Mouse (Mus musculus): Measurements from ENCODE around the gene Slc7a7. TPM values are rescaled to one million over a fixed set of nuclear protein-coding genes. Genes with fewer than 3 reads are reported as not detected.

Slc7a7 gene
- 0.21 and 0.33 TPM in 2 replicates for polyA plus RNA-seq (2012)

- no peak for TF ChIP-seq GATA1 (IDR thresholded peaks at IDR 0.05; ENCODE audit: low read length)
Measured at GRCm38 (mm10) chr14:54417623-54418081, at the start of gene Slc7a7. Gene Slc7a7 (minus strand): TSS chr14:54417780.

GRCm38 (mm10) chr14:54464293-54465005, 46.9 kb upstream of the Slc7a7 start:
- TF ChIP-seq GATA1 (IDR thresholded peaks at IDR 0.05; ENCODE audit: low read length): no peak

DNA sequence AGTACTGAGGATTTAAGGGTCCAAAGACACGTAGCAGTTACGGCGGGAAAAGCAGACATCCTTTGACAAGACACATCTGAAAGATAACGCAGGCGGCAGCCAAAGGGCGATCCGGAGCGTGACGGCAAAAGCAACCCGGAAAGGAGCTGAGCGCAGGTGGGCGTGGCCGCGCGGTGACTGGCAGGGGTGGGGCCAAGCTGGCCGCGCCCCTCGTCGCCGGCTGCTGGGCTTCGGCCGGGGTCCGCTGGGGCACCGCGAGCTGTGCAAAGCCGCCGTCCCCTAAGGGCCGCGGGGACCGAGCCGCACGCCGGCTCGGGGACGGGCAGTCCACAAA, 46.3 kb upstream of the Slc7a7 start, which contains the start of gene Lrp10:
Gene Lrp10, plus strand, starts transcription at position 179 of the 334 bp plus-strand sequence.
- no peak for TF ChIP-seq GATA1 (IDR thresholded peaks at IDR 0.05; ENCODE audit: low read length)

GRCm38 (mm10) chr14:54463108-54463958, 45.8 kb upstream of the Slc7a7 start:
- TF ChIP-seq GATA1 (IDR thresholded peaks at IDR 0.05; ENCODE audit: low read length): no peak

DNA sequence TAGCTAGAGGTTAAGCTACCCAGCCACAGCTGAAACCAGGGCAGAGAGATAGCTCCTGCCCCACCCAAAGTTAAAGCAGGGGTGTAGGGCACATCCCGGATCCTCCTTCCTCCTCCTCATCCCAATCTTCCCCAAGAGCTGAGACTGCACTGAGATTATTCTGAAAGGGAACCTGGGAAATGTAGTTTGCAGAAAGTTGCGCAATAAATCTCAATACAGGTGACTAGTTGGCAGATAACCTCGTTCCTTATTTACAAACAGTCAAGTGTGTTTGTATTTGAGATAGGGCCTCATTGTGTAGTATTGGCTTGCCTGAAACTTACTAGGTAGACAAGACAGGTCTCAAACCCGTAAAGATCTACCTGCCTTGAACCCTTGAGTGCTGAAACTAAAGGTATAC, 44.6 kb upstream of the Slc7a7 start:
- no peak for TF ChIP-seq GATA1 (IDR thresholded peaks at IDR 0.05; ENCODE audit: low read length)

DNA sequence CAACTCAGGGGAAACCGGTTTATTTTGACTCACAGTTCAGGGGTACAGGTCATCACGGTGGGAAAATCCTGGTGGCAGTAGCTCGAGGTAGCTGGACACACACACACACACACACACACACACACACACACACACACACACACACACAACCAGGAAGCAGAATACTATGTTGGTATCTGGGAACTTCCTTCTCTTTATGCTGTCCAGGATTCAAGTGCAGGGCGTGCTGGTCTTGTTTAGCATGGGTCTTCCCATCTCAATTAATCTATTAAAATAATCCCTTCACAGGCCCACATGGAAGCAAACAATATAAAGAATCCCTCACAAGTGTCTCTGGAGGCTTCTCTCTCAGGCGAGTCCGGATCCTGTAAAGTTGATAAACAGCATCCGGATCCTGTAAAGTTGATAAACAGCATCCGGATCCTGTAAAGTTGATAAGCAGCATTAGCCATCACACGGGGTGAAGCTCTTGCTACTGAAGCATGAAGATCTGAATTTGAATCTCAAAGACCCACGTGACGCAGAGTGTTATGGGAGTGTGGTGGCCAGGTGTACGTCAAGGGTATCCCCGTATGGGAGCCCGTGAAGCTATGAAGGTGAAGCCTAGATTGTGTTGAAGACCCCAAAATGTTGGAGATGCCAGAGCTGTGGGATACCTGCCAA, 40.5 kb upstream of the Slc7a7 start:
- TF ChIP-seq GATA1 (IDR thresholded peaks at IDR 0.05; ENCODE audit: low read length): peak; percentile 53

DNA sequence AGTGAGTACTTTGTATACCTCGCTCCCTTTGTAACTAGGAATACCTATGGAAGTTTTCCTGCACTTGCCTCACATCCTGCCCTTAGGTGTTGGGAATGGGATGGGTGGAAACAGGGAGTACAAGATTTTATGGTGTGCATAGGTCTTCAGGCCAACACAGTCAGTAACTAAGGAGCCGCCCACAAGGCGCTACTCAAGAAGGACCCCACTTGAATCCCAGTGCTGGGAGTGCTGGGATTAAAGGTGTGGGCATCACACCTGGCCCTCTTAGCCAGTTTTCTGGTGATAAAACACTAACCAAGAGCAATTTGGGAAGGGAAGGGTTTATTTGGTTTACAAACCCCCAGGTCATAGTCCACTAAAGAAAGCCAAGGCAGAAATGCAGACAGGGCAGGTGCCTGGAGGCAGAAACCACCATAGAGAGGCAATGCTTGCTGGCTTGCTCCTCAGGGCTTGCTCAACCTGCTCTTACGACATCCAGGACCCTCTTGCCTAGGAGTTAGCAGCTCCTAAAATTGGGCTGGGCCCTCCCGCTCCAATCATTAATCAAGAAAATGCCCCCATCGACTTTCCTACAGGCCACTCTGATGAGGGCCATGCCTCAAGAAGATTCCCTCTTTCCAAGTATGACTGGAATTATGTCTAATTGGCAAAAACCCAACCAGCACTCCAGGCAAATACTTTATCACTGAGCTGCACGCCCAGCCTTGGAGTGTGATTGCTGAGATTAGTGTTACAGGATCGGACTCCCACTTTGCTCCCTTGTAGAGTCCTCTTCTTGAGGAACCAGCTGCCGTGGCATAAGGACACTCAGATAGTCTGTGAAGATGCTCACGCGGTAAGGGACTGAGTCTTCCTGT, 37.3 kb upstream of the Slc7a7 start:
- no peak for TF ChIP-seq GATA1 (IDR thresholded peaks at IDR 0.05; ENCODE audit: low read length)

GRCm38 (mm10) chr14:54453566-54453965, 36.0 kb upstream of the Slc7a7 start:
- no peak for TF ChIP-seq GATA1 (IDR thresholded peaks at IDR 0.05; ENCODE audit: low read length)

DNA sequence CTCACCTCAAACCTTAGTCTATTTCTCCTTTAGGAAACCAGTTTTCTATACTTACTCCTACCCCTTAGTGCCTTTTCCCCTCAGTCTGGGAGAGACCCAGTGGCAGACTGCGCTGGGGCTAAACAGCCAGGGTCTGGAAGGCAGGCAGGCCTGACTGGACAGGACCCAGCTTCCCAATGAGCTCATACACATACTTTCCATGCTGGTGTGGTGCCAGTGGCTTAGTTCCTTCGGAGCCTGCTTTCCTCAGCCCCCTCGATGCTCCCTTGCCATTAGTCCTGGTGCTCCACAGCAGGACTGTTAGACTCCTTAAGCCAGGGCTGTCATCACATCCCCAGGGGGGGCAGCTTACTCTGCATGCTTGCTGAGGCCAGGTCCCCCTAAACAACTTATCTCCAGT, 27.9 kb upstream of the Slc7a7 start:
- no peak for TF ChIP-seq GATA1 (IDR thresholded peaks at IDR 0.05; ENCODE audit: low read length)

GRCm38 (mm10) chr14:54443712-54444618, 26.4 kb upstream of the Slc7a7 start:
- TF ChIP-seq GATA1 (IDR thresholded peaks at IDR 0.05; ENCODE audit: low read length): no peak

- TF ChIP-seq GATA1 (IDR thresholded peaks at IDR 0.05; ENCODE audit: low read length): no peak
Measured at GRCm38 (mm10) chr14:54443196-54443595, 25.6 kb upstream of the Slc7a7 start.

DNA sequence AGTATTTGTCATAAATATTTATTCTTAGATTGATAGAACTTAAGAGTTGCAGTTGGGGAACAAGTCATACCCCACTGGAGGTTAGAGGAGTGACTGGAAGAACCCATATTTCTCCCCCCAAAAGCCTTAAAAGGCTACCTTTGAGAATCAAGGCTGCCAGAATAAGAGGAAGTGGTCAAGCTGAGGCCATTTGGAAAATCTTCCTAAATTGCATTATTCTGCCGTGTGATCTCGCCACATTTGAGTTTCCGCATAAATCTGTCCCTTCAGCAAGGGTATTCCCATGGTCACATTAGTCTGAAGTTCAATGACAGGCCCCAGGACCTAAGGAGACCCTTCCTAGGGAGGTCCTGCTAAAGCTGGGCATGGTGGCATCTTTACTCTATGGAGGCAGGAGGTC, 25.0 kb upstream of the Slc7a7 start:
- TF ChIP-seq GATA1 (IDR thresholded peaks at IDR 0.05; ENCODE audit: low read length): no peak

DNA sequence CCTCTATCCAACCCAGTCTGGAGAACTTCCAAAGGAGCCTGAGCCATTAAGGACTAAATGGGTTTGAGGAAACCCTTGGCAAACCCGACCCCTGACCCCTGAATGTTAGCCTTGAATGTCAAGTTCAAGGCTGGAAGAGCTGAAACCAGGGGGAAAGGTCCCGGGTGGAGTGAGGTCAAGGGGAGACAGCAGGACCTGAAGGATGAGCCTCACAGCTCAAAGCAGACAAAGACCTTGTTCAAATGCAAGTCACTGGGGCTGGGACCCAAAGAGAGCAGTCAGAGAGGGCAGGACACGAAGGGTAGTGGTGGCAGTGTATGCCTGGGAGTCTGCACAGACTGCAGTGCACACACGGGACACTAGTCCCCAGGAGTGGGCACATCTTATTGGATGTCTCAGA, 23.8 kb upstream of the Slc7a7 start:
- no peak for TF ChIP-seq GATA1 (IDR thresholded peaks at IDR 0.05; ENCODE audit: low read length)

GRCm38 (mm10) chr14:54440538-54440937, 23.0 kb upstream of the Slc7a7 start:
- TF ChIP-seq GATA1 (IDR thresholded peaks at IDR 0.05; ENCODE audit: low read length): no peak
